Mouse (Mus musculus) mouse embryonic stem cell (cell line): ENCODE results near the gene Mllt1.

Source experiments
- in situ Hi-C, 2 experiments: fragments of 300-500 bp; cut with MboI; formaldehyde crosslinking; loops; 1 replicate in 1 of 2; 3 replicates in 1 of 2; pipeline ENCODE4 v1.14.3; 2019 to 2020; ENCODE audit warnings: low sequenced_read_pairs in 2 of 2, low pct_unique_long_range_greater_than_20kb in 1 of 2, mixed read lengths in 1 of 2; ENCODE audit not compliant: unreplicated experiment in 1 of 2

Gene Mllt1

DNA sequence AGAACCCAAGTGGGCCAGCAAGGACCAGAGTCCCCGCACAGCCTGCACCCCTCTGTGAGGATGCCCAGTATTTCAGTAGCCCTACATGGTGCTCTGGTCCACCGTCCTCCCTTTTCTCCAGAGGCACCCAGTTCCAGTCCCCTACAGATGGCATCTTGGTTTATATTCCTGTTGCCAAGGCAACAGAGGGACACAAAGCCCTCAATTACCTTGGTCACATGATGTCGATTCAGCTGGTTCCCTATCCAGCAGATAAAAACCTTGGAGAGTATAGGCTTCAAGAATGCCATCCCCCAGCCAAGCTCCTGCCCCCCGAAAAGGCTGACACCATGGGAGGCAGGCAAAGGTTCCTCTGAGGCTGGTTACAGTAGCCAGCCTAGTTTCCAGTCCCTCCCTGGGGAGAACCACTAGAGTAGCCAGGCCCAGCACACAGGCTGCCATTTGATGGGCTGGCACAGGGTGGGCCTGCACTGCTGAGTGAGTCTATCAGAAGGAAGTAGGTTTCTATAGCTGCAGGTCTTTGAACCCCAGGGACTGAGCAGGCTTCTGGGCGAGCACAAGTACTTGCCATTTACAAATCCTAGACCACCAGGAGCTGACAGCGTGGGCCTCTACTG lies 38.6 kb downstream of the Mllt1 start:
- in situ Hi-C loops = no loop called here

DNA sequence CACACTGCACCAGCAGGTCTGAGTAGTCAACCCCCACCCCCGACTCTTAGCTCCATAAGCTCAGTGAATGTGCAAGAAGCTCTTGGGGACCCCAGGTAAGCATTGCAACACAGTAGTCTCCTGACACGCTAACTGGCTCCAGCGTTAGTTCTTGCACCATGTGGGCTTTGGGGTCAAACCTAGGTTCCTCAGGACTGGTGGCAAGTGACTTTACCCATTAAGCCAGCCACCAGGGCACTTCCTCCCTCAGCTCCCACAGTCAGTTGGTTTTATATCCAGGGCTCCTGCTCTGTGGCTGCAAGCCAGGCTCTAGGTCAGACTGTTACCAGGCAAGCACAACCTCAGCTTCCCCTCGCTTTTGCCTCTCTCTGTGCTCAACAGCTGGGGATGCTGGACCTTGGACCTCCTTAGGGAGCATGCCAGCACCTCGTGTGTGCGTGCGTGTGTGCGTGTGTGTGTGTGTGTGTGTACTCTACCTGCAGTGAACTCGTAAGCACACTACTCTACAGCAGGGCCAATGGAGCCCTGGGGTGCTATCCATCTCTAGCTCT lies 39.8 kb downstream of the Mllt1 start:
- in situ Hi-C loops = no loop called here

DNA sequence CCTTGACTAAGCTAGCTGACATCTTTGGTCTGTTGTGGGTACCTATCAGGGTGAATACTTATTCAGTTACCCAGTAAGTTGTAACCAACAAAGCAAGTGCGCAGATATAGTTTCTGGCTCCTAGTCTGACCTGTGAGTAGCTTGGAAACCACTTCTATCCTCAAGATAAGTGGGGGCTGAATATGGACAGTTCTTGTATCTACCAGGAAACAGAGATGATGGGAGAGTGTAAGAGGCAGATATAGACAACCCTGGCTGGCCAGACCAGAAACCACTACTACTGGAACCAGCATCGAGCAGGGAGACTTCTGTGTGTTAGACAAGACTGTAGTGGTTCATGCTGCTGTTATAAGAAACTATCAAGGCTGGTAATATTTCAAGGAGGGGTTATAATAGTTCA lies 45.2 kb downstream of the Mllt1 start:
- in situ Hi-C loops = no loop called here

DNA sequence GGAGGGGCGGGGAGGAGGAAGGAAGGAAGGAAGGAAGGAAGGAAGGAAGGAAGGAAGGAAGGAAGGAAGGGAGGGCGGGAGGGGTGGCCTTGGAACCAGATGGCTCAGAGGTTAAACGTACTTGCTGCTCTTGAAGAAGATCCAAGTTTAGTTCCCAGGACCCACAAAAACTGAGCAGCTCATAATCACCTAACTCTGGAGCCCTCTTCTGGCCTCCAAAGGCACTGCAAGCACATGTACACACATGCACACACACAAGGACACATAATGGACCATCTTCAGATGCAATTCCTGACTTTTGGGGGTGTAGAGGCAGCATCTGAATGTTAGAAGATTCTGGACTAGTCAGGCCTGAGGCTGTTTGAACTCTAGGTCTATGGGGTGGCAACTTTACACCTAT lies 47.2 kb downstream of the Mllt1 start:
- in situ Hi-C loops = no loop called here

DNA sequence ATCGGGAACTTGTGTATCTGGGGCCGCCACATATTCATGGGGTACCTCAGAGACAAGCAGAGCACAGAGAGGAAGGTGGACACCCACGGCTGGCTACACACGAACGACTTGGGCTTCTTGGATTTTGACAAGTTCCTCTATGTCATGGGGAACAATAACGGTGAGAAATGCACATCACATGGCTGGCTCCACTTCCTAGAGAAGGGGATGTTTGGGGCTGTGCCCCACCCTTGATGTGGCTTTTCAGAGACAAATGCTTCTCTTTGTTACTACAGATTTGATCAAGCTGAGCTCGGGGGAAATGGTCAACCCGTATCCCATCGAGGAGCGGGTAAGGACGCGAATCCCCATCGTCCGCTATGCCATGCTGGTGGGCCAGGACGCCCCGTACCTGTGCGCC lies 50.4 kb downstream of the Mllt1 start:
- in situ Hi-C loops = no loop called here

DNA sequence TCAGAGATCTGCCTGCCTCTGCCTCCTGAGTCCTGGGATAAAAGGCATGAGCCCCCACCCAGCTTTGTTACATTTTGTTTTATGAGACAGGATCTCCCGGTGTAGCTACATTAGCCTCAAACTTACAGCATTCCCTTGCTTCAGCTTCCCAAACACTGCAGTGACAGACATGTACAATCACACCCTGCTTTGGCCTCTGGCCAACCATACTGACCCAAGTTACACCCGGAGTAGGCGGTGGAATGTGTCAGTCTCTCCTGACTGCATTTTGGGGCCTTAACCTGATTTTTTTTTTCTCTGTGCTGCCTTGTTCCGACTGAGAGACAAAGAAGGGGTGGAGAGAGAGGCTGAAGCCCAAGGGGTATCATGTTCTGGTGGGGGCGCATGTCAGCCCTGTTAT lies 50.9 kb downstream of the Mllt1 start:
- in situ Hi-C loops = no loop called here

DNA sequence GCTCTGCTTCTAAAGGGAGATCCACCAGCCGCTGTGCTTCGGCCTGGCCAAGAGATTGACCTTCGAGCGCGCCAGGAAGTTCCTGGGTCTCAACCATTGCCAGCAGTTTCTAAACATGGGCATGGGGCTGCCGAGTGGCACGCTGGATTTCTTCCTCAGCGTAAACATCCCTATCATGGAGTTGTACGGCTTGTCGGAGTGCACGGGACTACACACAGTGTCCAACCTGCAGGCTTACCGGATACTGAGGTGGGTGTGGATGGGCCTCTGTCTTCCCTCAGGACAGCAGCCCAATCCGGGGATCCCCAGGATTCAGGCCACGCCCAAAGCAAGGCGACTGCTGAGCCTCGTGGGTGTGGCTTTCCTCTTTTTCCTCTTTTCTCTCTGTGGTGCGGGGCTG lies 51.6 kb downstream of the Mllt1 start:
- in situ Hi-C loops = no loop called here

DNA sequence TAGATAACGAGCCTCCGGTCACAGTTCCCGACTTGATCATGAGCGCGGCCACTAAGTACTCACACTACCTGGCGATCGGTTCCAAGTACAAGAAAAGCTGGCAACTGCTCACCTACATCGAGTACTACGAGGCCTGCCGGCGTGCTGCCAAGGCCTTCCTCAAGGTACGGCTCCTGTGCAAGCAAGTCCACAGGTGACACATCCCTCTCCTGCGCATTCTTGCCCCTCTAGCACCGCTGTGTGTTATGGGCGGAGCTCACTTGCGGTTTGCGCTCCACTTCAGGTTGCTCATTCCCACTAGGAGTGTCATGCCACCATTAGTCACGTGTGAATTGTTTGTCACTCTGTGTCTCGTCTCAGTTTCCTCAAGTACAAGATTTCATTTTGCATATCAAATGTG lies 57.8 kb downstream of the Mllt1 start:
- in situ Hi-C loops = no loop called here

DNA sequence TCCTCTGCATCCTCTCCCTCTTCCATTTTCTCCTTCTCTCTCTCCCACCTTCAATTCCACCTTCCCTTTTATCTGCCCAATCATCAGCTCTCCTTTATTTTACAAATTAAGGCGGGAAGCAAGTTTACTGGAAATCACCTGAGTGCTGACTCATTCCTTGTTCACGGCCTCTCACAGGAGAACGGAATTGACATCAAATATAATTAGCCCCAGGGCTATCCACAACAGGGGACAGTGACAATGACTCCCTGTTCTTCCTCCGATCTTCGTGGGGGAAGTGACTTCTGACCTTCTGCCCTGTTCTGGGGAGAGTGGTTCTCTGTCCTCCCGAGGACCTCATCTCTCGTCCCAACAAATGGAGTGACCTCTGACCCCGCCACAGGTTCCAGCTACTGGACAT lies 58.2 kb downstream of the Mllt1 start:
- in situ Hi-C loops = no loop called here

DNA sequence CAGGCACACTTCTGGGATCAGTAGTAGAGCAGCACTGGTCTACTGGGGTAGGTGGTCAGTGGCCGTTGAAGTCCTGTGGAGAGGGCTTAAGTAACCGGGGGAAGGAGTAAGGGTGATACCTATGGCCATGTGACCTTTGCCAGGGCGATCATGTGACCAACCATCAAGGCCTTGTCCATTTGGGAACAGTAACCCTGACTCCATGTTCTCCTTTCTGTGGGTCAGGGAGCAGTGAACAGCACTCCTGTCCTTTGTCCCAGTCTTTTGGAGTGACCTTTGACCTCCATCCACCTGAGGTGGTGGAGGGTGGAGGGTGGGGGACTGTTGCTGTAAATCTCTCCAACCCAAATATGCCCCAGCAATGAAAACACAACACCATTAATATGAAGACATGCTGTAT lies 58.8 kb downstream of the Mllt1 start:
- in situ Hi-C loops = no loop called here

DNA sequence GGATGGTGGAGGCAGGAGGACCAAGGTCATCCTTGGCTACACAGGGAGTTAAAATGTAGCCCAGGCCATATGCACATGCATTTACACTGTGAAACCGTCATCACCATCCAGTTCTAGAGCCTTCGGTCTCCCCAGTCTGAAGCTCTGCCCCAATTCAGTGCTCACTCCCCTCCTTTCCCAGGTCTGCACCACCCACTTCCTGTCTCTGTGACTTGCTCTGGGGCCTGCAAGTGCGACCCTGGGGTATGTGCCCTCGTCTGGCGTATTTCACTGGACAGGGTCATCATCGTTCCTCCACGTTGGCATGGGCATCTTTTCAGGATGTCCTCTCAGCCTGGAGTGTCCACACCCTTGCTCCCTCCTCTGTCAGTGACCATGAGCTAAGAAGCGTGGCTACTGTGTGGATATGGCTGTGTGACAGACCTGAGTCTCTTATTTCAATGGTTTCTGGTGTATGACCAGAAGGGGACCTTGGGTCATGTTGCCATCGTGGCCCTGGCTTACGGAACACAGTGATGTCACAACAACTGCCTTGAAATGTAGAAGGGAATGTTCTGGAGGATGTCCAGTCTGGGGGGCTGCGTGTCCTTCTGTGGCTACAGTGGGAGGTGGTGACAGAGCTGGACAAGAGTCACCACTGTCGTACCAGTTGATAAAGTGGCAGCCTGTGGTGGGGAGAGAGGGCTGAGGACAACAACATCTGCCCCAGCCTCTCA lies 60.1 kb downstream of the Mllt1 start, which contains the start of gene 1700061G19Rik:
TSS of gene 1700061G19Rik (plus strand) at position 542 of the 716 bp plus-strand sequence.
- in situ Hi-C loops = no loop called here

DNA sequence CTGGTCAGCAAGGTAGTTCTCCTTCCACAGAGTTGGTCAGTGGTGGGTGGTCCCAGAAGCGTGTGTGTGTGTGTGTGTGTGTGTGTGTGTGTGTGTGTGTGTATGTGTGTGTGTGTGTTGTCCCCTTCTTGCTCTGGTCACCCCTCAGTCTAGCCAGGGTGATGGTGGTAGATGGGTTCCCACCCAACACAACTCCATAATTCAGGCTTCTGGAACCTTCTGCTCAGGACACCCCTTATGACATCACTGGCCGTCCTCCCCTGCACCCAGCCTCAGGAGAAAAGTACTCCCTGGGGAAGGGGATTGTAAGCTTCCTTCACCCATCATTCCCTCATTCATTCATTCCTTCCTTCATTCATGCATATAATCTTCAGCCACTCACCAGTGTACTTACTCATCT lies 61.0 kb downstream of the Mllt1 start, which contains the start of gene Acsbg2:
TSS of gene Acsbg2 (minus strand) at position 211 of the 400 bp plus-strand sequence.
- in situ Hi-C loops = no loop called here

DNA sequence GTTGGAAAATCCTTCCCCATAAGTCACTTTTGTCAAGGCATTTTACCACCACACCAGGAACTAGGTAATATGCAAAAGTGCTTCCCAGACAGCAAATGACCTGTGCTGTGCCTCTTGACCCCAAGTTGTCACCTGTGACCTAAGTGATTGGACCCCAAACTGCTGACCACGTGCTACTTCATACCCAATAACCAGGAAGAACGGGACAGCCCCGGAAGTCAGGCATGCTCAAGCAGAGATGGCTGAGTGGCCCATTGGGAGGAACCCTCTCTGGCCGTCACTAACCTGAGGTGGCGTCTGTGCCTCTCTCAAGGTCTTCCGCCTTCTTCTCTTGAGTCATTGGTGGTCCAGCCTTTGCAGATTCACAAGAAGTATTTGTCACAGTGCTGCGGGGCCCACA lies 62.7 kb downstream of the Mllt1 start:
- in situ Hi-C loops = no loop called here

DNA sequence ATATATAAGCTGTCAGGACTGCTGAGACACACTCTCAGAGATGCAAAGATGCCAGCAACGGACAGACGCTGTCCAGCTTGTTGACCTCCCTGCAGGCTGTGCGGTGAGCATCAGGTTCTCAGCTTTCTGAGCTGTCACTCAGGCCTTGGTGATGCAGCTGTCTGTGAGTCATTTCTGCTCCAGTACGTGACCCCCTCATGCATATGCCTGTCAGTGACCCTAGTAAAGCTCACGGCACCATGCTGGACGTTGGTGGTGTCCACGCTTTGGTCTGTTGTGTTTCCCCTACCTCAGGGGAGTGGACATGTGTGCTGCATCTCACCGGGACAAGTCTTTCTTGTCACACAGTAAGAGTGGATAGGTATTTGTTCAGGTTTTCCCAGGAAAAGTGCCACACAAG lies 63.4 kb downstream of the Mllt1 start:
- in situ Hi-C loops = no loop called here

DNA sequence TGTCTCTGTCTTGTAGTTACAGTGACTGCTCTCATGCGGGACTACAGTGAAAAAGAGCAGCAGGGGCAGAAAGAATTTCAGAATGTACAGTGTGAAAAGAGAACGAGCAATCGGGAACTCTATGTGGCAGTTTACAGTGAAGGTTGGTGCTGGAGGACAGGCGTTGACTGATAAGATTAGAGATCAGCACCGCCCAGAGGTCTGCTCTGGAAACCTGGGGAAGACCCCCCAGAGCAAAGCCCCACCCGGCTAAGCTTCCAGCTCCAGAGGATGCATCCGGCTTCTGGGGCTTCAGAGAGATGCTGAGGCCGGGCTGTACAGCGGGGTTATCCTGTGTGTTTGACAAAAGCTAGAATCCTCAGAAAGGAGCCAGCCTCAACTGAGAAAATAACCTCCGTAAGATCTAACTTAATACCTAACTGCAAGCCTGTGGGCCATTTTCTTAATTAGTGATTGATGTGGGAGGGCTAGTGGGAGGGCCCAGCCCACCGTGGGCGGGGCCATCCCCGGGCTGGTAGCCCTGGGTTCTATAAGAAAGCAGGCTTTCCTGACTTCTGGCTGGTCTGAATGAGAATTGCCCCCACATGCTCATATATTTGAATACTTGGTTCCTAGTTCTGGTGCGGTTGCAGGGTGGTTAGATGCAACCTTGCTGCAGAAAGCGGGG lies 64.8 kb downstream of the Mllt1 start:
- in situ Hi-C loops = no loop called here

DNA sequence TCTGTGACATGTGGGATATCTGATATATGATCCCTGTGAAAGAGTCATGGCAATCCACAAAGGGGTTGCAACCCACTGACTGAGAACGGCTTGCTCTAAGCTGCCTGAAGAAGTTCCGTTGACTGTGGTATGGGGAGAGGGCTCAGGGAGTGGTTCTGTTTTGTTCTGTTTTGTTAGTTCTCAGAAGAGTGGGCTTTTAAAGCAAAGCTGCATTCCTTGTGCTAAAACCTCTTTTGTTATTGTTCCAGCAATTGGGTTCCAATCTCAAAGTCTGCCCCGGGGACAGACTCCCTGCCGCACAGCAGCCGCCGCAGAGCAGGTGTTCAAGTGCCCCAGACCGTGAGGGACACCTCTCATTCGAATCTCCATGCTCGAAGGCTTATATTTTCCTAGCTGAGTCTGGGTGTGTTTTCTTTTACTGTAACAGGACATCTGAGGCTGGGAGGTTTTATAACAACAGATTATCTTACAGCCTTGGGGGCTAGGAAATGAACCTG lies 65.7 kb downstream of the Mllt1 start:
- in situ Hi-C loops = no loop called here

DNA sequence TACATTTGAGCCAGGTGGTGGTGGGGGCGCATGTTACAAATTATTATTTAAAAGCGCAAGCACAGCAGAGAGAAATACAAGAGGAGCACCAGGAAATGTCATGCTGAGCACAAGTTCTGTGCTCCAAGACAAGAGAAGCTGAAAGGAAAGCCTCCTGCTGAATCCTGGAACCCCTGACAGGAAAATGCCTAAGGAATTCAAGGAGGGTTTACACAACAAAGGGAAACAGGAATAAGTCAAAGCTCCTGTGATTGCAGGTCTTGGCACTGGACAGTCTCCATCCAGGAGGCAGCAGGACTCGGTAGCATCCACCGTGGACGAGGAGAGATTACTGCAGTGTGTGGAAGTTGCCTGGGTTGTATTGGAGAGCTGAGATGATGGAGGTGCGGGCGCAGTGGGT lies 69.1 kb downstream of the Mllt1 start:
- in situ Hi-C loops = no loop called here

DNA sequence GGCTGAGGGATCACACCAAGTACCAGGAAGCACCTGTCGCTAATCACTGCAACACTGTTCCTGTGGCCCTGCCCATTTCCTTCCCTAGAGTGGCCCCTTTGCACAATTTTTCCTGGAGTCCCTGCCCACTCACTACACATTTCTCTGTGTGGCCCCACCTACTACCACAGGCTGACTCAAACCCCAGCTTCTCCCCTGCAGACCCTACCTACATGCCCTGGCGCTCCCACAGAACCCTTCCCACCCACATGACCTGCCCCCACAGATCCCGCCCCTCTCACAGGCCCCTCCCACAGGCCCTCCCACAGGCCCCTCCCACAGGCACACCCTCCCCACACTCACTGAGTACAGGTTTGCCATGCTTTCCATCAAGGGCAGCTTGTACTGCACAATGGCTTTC lies 74.0 kb downstream of the Mllt1 start:
- in situ Hi-C loops = no loop called here

DNA sequence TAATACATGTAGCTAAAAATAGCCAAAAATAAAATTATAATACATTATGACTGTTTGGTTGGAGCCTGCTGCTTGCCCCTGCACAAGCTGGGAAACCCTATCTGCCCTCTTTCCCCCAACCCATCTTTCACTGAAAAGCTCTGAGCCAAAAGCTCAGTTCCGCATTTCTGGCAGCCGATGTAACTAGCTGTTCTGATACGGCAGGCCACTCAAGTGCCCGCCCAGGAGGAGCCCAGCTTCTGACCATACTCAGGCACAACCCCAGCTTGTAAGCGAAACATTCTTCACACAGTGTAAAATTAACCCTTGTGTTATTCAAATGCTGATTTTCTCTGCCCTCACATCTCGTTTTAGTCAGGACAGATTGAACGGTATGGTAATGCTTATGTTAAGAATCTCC lies 76.3 kb downstream of the Mllt1 start:
- in situ Hi-C loops = loop anchor here (5.0 kb wide), 2 partner anchors 42 to 47 kb away; no protein-coding TSS in a partner anchor
